Mouse (Mus musculus) Patski (cell line): ENCODE measurements around the gene Herc4. TPM values are rescaled to one million over a fixed set of nuclear protein-coding genes. Genes with fewer than 3 reads are reported as not detected.

Experiments used
- ATAC-seq: fragments of 100-300 bp; one replicate; pipeline ENCODE4 v1.8.0; 2021
- CTCF ChIA-PET: fragments of 350-600 bp; sonication (Branson Sonifier 250); formaldehyde crosslinking; loops from one replicate; lab custom pipeline; 2022; ENCODE audit warnings: inconsistent platforms; lab: Charles Lee
- POLR2A ChIA-PET: fragments of 350-600 bp; sonication (Branson Sonifier 250); formaldehyde crosslinking; loops from one replicate; lab custom pipeline; 2022; ENCODE audit warnings: antibody characterized with exemption, inconsistent platforms; lab: Charles Lee
- DNase-seq: peaks from one replicate; pipeline ENCODE4 v3.0.0-alpha.2; 2011; ENCODE audit warnings: low read depth, low spot score
- H3K27me3 ChIP-seq: fragments of 371-371 bp; one replicate; pipeline ENCODE4 v1.5.1; 2021
- CTCF ChIP-seq: fragments of 100-300 bp; IDR thresholded peaks from one replicate; pipeline ENCODE4 v1.5.1; 2021
- in situ Hi-C: fragments of 300-500 bp; cut with MboI; formaldehyde crosslinking; loops from 3 replicates; pipeline ENCODE4 v1.11.1; 2018; ENCODE audit warnings: low pct_unique_long_range_greater_than_20kb, mixed read lengths
- polyA plus RNA-seq: library from polyadenylated mRNA; unstranded; gene quantifications from one replicate; pipeline ENCODE4 v1.2.3, GENCODE M21; 2021

The Herc4 gene
- polyA plus RNA-seq = 38.6 TPM

DNA sequence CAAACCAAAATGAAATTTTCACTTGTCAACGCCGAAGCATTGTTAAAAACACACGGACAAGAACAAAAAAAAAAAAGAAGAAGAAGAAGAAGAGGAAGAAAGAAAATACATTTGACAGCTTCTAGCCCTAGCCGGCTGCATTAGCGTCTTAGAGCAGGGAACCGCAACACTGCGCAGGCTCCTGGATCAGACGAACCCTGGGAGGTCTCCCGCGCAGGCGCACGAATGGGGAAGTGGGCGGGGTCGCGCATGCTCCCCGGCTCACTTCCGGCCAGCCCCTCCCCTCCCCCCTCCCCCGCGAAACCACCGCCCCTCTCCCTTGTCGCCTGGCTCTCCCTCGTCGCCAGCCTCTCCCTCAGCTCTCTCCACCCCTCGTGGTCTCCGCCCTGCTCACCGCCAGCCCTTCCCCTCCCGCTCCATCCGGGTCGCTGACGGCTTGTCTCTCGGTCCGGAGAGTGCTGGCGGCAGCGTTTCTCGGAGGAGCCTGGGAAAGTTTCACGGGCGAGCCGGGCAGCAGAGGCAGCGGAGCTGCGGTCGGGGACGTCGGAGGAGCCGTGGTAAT is at the start of gene Herc4:
Herc4 (plus strand) TSS at position 318 of the 562 bp plus-strand sequence.
- peak; percentile 99 for ATAC-seq
- in situ Hi-C loops = no loop called here
- no peak for TF ChIP-seq CTCF
- peak; percentile 68 for DNase-seq
- ChIA-PET POLR2A (interaction anchor here (0.6 kb wide), 1 partner anchor 81 kb away, joined by 3 read pairs; no protein-coding TSS in a partner anchor), CTCF (interaction anchor here (1.0 to 1.7 kb wide), 5 partner anchors 11 to 87 kb away, joined by 3 to 7 read pairs (median 4); no protein-coding TSS in a partner anchor)
- H3K27me3 ChIP-seq = no peaks in the 10 kb centered on the region

DNA sequence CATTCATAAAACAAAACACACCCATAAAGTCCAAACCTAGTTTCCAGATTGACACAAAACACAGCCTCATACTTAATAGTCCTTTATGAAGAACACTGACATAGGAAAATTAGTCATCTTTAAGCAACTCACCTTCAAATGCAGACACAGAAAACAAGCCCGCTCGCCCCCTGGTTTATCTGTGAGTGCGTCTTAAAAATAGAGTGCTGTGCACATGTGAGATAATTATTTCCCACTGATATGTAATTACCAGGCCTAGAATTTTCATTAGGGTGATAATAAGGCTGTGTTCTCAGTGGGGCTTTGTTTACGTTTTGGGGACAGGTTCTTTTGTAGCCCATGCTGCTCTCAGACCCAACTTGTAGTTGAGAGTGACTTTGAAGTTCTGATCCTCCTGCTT is 44.6 kb upstream of the Herc4 start:
- CTCF ChIA-PET = interaction anchor here (1.5 kb wide), 1 partner anchor 13 kb away, joined by 3 read pairs; no protein-coding TSS in a partner anchor
- in situ Hi-C loops = no loop called here
- TF ChIP-seq CTCF = no peak
- DNase-seq (no peak), ATAC-seq (no peak)
- peaks cover 18% of the 10 kb centered on the region for H3K27me3 ChIP-seq
- POLR2A ChIA-PET = no interaction called here

GRCm38 (mm10) chr10:63201534-63201933 is 42.1 kb upstream of the Herc4 start:
- ChIA-PET CTCF (no interaction called here), POLR2A (no interaction called here)
- in situ Hi-C loops = no loop called here

GRCm38 (mm10) chr10:63203002-63203401 is 40.6 kb upstream of the Herc4 start:
- TF ChIP-seq CTCF = no peak
- peaks cover 4% of the 10 kb centered on the region for H3K27me3 ChIP-seq
- ChIA-PET POLR2A (no interaction called here), CTCF (no interaction called here)
- no peak for DNase-seq
- ATAC-seq = no peak
- in situ Hi-C loops = no loop called here

More at GRCm38 (mm10) chr10:63201534-63201933, 42.1 kb upstream of the Herc4 start:
- H3K27me3 ChIP-seq = peaks cover 8% of the 10 kb centered on the region
- no peak for TF ChIP-seq CTCF
- DNase-seq = no peak
- ATAC-seq = no peak

DNA sequence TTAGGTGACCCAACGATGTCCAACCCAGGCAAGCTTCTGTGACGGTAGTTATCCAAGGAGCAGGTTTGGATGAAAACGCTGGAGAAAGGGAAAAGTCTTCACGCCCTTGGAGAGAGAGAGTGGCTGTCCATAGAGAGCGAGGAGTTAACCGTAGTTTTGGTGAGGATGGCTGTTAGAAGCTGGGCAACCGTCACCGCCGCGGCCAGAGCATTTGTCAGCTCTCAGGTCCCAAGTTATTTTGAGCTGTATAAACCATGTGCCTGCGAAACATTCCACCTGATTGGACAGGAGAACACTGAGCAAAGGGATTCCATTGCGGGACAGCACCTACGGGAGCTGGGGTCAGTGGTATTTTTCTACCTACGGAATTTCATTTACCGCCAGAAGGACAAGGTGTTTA is 39.9 kb upstream of the Herc4 start, which contains the start of gene Mypn:
Mypn (minus strand) TSS at position 225 of the 400 bp plus-strand sequence.
- no peak for TF ChIP-seq CTCF
- in situ Hi-C loops = no loop called here
- peaks cover 4% of the 10 kb centered on the region for H3K27me3 ChIP-seq
- DNase-seq (no peak), ATAC-seq (no peak)
- ChIA-PET POLR2A (no interaction called here), CTCF (interaction anchor here (0.9 to 1.4 kb wide), 2 partner anchors 174 to 179 kb away, joined by 3 read pairs; no protein-coding TSS in a partner anchor)

GRCm38 (mm10) chr10:63208871-63209270 is 34.7 kb upstream of the Herc4 start:
- ATAC-seq (no peak), DNase-seq (no peak)
- ChIA-PET POLR2A (no interaction called here), CTCF (no interaction called here)
- in situ Hi-C loops = no loop called here
- TF ChIP-seq CTCF = no peak
- no peaks in the 10 kb centered on the region for H3K27me3 ChIP-seq

GRCm38 (mm10) chr10:63221081-63221783 is 22.4 kb upstream of the Herc4 start:
- no peaks in the 10 kb centered on the region for H3K27me3 ChIP-seq
- no peak for TF ChIP-seq CTCF
- ChIA-PET POLR2A (interaction anchor here (0.6 kb wide), 1 partner anchor 241 kb away, joined by 5 read pairs; no protein-coding TSS in a partner anchor), CTCF (no interaction called here)
- peak; percentile 96 for ATAC-seq
- in situ Hi-C loops = no loop called here
- peak; percentile 66 for DNase-seq

GRCm38 (mm10) chr10:63224341-63224740 is 19.3 kb upstream of the Herc4 start:
- CTCF ChIA-PET = no interaction called here
- ATAC-seq (peak; percentile 46), DNase-seq (no peak)
- in situ Hi-C loops = no loop called here
- POLR2A ChIA-PET = no interaction called here
- H3K27me3 ChIP-seq = no peaks in the 10 kb centered on the region
- no peak for TF ChIP-seq CTCF

DNA sequence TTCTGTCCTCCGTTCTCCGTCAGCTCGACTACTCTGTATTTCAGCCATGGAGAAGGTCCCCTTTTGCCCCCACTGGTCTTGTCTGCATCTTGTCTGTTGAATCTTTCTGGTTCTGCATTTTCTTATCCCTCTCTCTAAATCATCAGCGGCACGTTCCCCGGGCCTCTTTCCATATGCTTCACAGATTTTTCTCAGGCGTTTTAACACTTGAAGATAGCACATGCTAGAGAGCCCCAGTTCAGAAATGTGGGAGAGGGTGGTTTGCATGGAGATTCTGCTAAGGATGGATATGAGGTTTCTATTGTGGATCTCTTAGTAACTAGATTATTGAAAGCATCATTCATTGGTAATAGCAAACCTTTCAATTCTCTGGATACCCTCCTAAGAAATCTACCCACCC is 13.3 kb upstream of the Herc4 start:
- no peak for ATAC-seq
- in situ Hi-C loops = no loop called here
- POLR2A ChIA-PET = no interaction called here

GRCm38 (mm10) chr10:63230854-63231253 is 12.8 kb upstream of the Herc4 start:
- CTCF ChIA-PET = no interaction called here
- TF ChIP-seq CTCF = no peak
- ATAC-seq (no peak), DNase-seq (no peak)
- in situ Hi-C loops = no loop called here
- POLR2A ChIA-PET = no interaction called here
- no peaks in the 10 kb centered on the region for H3K27me3 ChIP-seq

More for the DNA sequence above, 13.3 kb upstream of the Herc4 start:
- no peak for TF ChIP-seq CTCF
- H3K27me3 ChIP-seq = no peaks in the 10 kb centered on the region
- CTCF ChIA-PET = no interaction called here
- no peak for DNase-seq

DNA sequence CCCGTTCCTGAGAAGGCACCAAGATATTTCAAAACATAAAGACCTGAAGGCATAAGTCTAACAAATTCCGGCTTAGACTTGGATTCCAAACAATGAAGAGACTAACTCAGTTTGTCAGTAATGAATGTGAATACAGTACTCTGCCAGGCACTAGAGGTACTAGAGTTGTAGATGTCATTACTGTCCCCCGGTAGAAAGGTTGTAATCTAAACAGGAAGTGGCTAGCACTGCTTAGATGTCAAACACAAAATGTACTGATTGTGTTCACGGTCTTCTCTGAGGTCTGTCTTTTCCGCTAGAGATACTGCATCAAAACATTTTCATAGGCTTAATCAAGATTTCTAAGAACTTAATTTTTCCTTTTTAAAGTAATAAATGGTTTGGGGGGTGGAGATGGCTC is 12.0 kb upstream of the Herc4 start:
- TF ChIP-seq CTCF = no peak
- ChIA-PET POLR2A (no interaction called here), CTCF (no interaction called here)
- no peaks in the 10 kb centered on the region for H3K27me3 ChIP-seq
- DNase-seq (no peak), ATAC-seq (no peak)
- in situ Hi-C loops = no loop called here
